Mouse (Mus musculus) intestine, embryonic 14.5 days (tissue): Measurements from ENCODE around the gene Ucp2. TPM values are rescaled to one million over a fixed set of nuclear protein-coding genes. Genes with fewer than 3 reads are reported as not detected.

Experiments used
- ATAC-seq: fragments of 200-750 bp; cut with Nextera tagmentation; replicated peaks from 2 replicates; pipeline ENCODE4 v1.8.0; 2017; ENCODE audit warnings: low read depth, moderate number of reproducible peaks, moderate TSS enrichment, moderate library complexity; ENCODE audit not compliant: low FRiP score, low TSS enrichment
- DNase-seq: peaks from one replicate; pipeline ENCODE4 v3.0.0-alpha.2; 2018; ENCODE audit warnings: low spot score
- H3K27ac ChIP-seq: fragments of 300-500 bp; sonication (generic); 2 replicates; pipeline ENCODE4 v1.5.1; 2014; ENCODE audit warnings: low read depth, mild to moderate bottlenecking, control low read depth
- H3K27me3 ChIP-seq: fragments of 300-500 bp; sonication (generic); replicated peaks from 2 replicates; pipeline ENCODE4 v1.6.1; 2014; ENCODE audit warnings: low read length, control low read depth; ENCODE audit not compliant: control insufficient read depth, insufficient read depth
- H3K36me3 ChIP-seq: fragments of 300-500 bp; sonication (generic); 2 replicates; pipeline ENCODE4 v1.6.1; 2014; ENCODE audit warnings: low read length, control low read depth; ENCODE audit not compliant: control insufficient read depth, insufficient read depth
- H3K4me1 ChIP-seq: fragments of 300-500 bp; sonication (generic); replicated peaks from 2 replicates; pipeline ENCODE4 v1.6.1; 2014; ENCODE audit warnings: low read length, control low read depth, mixed read lengths; ENCODE audit not compliant: control insufficient read depth, insufficient read depth
- H3K4me2 ChIP-seq: fragments of 300-500 bp; sonication (generic); 2 replicates; pipeline ENCODE4 v1.6.1; 2014; ENCODE audit warnings: low read length
- H3K4me3 ChIP-seq: fragments of 300-500 bp; sonication (generic); 2 replicates; pipeline ENCODE4 v1.5.1; 2014; ENCODE audit warnings: low read depth, low read length, control low read depth, mixed read lengths
- H3K9ac ChIP-seq: fragments of 300-500 bp; sonication (generic); 2 replicates; pipeline ENCODE4 v1.6.1; 2014; ENCODE audit warnings: mild to moderate bottlenecking, low read length
- H3K9me3 ChIP-seq: fragments of 300-500 bp; sonication (generic); 2 replicates; pipeline ENCODE4 v1.6.1; 2016; ENCODE audit warnings: low read length, control low read depth; ENCODE audit not compliant: control insufficient read depth
- WGBS: fragments of 180-500 bp; shearing (Covaris S2); extraction: QIAGEN DNeasy Blood & Tissue Kit; methylation state at CpG from one replicate; pipeline ENCODE4 v1.1.7; 2014; 5-methylcytosine and 5-hydroxymethylcytosine counted together
- polyA plus RNA-seq: library from polyadenylated mRNA; unstranded; fragments of >200 nt; fragmentation: Nextera tagmentation; extraction: Ambion mirVana; gene quantifications from 2 replicates; pipeline ENCODE4 v1.2.1, GENCODE M21; 2014

Ucp2 gene
- polyA plus RNA-seq, 1 experiment from 2014 or later, result 179 TPM

- Histone ChIP-seq H3K36me3 (no peaks in the 10 kb centered on the region), H3K9ac (no peak overlapping the region), H3K27me3 (no peaks in the 10 kb centered on the region), H3K9me3 (no peaks in the 10 kb centered on the region), H3K4me1 (0 out of 2 replicates have a peak, but pooled peaks cover 11% of the 10 kb centered on the region), H3K4me2 (no peak overlapping the region), H3K27ac (no peak overlapping the region), H3K4me3 (no peak overlapping the region)
- ATAC-seq (no peak), DNase-seq (no peak)
- WGBS, result 75% methylated on average over 2 of the region's 2 CpGs
These were observed 5.8 kb upstream of the Ucp2 start for GRCm38 (mm10) chr7:100487301-100487700.

GRCm38 (mm10) chr7:100488474-100489048, 4.6 kb upstream of the Ucp2 start:
- ATAC-seq (no peak), DNase-seq (peak; percentile 70)
- H3K4me2 ChIP-seq, result peak overlapping the region; percentile 9; the same call in 1 of the 2 replicates
- peaks cover 21% of the 10 kb centered on the region for H3K4me1 ChIP-seq
- WGBS, result 26% methylated on average over 10 of the region's 10 CpGs
- H3K4me3 ChIP-seq, result no peak overlapping the region
- H3K9ac ChIP-seq, result no peak overlapping the region
- no peaks in the 10 kb centered on the region for H3K36me3 ChIP-seq
- no peaks in the 10 kb centered on the region for H3K27me3 ChIP-seq
- no peaks in the 10 kb centered on the region for H3K9me3 ChIP-seq
- peak overlapping the region; percentile 44 for H3K27ac ChIP-seq

GRCm38 (mm10) chr7:100492391-100493116, 583 bp upstream of the Ucp2 start:
- no peaks in the 10 kb centered on the region for H3K27me3 ChIP-seq
- peak overlapping the region; percentile 87 for H3K4me2 ChIP-seq
- no peaks in the 10 kb centered on the region for H3K9me3 ChIP-seq
- WGBS, result 2% methylated on average over 36 of the region's 36 CpGs
- H3K9ac ChIP-seq, result peak overlapping the region; percentile 38
- H3K4me3 ChIP-seq, result peak overlapping the region; percentile 43
- H3K4me1 ChIP-seq, result peaks cover 49% of the 10 kb centered on the region
- ATAC-seq (peak; percentile 63), DNase-seq (peak; percentile 70)
- peak overlapping the region; percentile 55 for H3K27ac ChIP-seq
- peaks cover 9% of the 10 kb centered on the region; the same call in 1 of the 2 replicates for H3K36me3 ChIP-seq

GRCm38 (mm10) chr7:100493484-100494414, 612 bp downstream of the Ucp2 start:
- WGBS, result 29% methylated on average over 19 of the region's 19 CpGs
- Histone ChIP-seq H3K4me3 (peak overlapping the region; percentile 43), H3K9me3 (no peaks in the 10 kb centered on the region), H3K4me2 (peak overlapping the region; percentile 87), H3K36me3 (peaks cover 19% of the 10 kb centered on the region), H3K27ac (peak overlapping the region; percentile 55; the same call in 1 of the 2 replicates), H3K27me3 (no peaks in the 10 kb centered on the region), H3K4me1 (peaks cover 41% of the 10 kb centered on the region), H3K9ac (peak overlapping the region; percentile 38)
- no peak for ATAC-seq
- peak; percentile 77 for DNase-seq

GRCm38 (mm10) chr7:100494415-100494831, 1.3 kb downstream of the Ucp2 start:
- peaks cover 39% of the 10 kb centered on the region for H3K4me1 ChIP-seq
- no peak for ATAC-seq
- H3K4me3 ChIP-seq, result peak overlapping the region; percentile 43
- 0 out of 2 replicates have a peak overlapping the region, but pooled peaks have one; percentile 55 for H3K27ac ChIP-seq
- no peak for DNase-seq
- 86% methylated on average over 7 of the region's 7 CpGs for WGBS
- 0 out of 2 replicates have a peak overlapping the region, but pooled peaks have one; percentile 11 for H3K9ac ChIP-seq
- H3K36me3 ChIP-seq, result peaks cover 25% of the 10 kb centered on the region
- no peaks in the 10 kb centered on the region for H3K9me3 ChIP-seq
- H3K27me3 ChIP-seq, result no peaks in the 10 kb centered on the region
- peak overlapping the region; percentile 87 for H3K4me2 ChIP-seq

- 43% methylated on average over 8 of the region's 8 CpGs for WGBS
- DNase-seq, result no peak
These were observed 1.9 kb downstream of the Ucp2 start for GRCm38 (mm10) chr7:100495042-100495441.

GRCm38 (mm10) chr7:100495581-100496251, 2.6 kb downstream of the Ucp2 start:
- H3K9ac ChIP-seq, result peak overlapping the region; percentile 16; the same call in 1 of the 2 replicates
- ATAC-seq, result peak; percentile 54
- H3K4me3 ChIP-seq, result peak overlapping the region; percentile 17
- H3K27me3 ChIP-seq, result no peaks in the 10 kb centered on the region
- H3K9me3 ChIP-seq, result no peaks in the 10 kb centered on the region
- H3K36me3 ChIP-seq, result peaks cover 26% of the 10 kb centered on the region
- WGBS, result 19% methylated on average over 11 of the region's 11 CpGs
- H3K4me2 ChIP-seq, result peak overlapping the region; percentile 87
- H3K27ac ChIP-seq, result peak overlapping the region; percentile 69
- peak; percentile 80 for DNase-seq
- peaks cover 39% of the 10 kb centered on the region for H3K4me1 ChIP-seq

More at GRCm38 (mm10) chr7:100495042-100495441, 1.9 kb downstream of the Ucp2 start:
- 0 out of 2 replicates have a peak overlapping the region, but pooled peaks have one; percentile 14 for H3K9ac ChIP-seq
- peak overlapping the region; percentile 17 for H3K4me3 ChIP-seq
- peak overlapping the region; percentile 69 for H3K27ac ChIP-seq
- H3K4me2 ChIP-seq, result peak overlapping the region; percentile 87
- H3K36me3 ChIP-seq, result peaks cover 26% of the 10 kb centered on the region
- ATAC-seq, result no peak
- no peaks in the 10 kb centered on the region for H3K9me3 ChIP-seq
- H3K27me3 ChIP-seq, result no peaks in the 10 kb centered on the region
- peaks cover 39% of the 10 kb centered on the region for H3K4me1 ChIP-seq
